Mouse (Mus musculus) heart, postnatal 0 days (tissue): ENCODE measurements around the gene Aqp1.

Experiments used
- CTCF ChIP-seq: IDR thresholded peaks from 2 replicates; pipeline ENCODE4 v1.5.1; 2016; ENCODE audit warnings: antibody characterized with exemption, control low read depth, low read depth
- EP300 ChIP-seq: IDR thresholded peaks from 2 replicates; pipeline ENCODE4 v1.6.1; 2016; ENCODE audit warnings: antibody characterized with exemption, low read depth

- TF ChIP-seq EP300 (no peak), CTCF (no peak)
These were observed 53.1 kb downstream of the Aqp1 start for GRCm38 (mm10) chr6:55389321-55389720.
